Mouse (Mus musculus) embryonic fibroblast, embryonic 13.5 days (primary cell): ENCODE data around the gene Ror2. TPM values are rescaled to one million over a fixed set of nuclear protein-coding genes. Genes with fewer than 3 reads are reported as not detected.
A peak's percentile ranks its signal among the peaks of the same experiment; 100 is the strongest.

ENCODE experiments used
- H3K27ac ChIP-seq: 2 replicates; pipeline ENCODE4 v1.5.1; 2012; ENCODE audit warnings: low read length, control low read depth, inconsistent platforms; ENCODE audit not compliant: insufficient read depth
- H3K4me1 ChIP-seq: 2 replicates; pipeline ENCODE4 v1.6.1; 2011; ENCODE audit warnings: low read length; ENCODE audit not compliant: control insufficient read depth, insufficient read depth
- H3K4me3 ChIP-seq: 2 replicates; pipeline ENCODE4 v1.5.1; 2011; ENCODE audit warnings: mild to moderate bottlenecking, control low read depth, low read length; ENCODE audit not compliant: insufficient read depth
- CTCF ChIP-seq: IDR thresholded peaks from 2 replicates; pipeline ENCODE4 v1.5.1; 2011; ENCODE audit warnings: mild to moderate bottlenecking, control low read depth, low read length, moderate library complexity, borderline replicate concordance; ENCODE audit not compliant: insufficient read depth
- POLR2A ChIP-seq: IDR thresholded peaks from 2 replicates; pipeline ENCODE4 v1.6.1; 2011; ENCODE audit warnings: low read depth, mild to moderate bottlenecking, control low read depth, low read length, moderate library complexity
- polyA plus RNA-seq: library from polyadenylated mRNA; stranded (reverse); fragments of >200 nt; gene quantifications from 2 replicates; pipeline ENCODE4 v1.2.4, GENCODE M21; 2011; ENCODE audit warnings: low read depth; ENCODE audit not compliant: missing spikeins, insufficient read length

Ror2 gene
- polyA plus RNA-seq, 1 experiment = 27.2 TPM

DNA sequence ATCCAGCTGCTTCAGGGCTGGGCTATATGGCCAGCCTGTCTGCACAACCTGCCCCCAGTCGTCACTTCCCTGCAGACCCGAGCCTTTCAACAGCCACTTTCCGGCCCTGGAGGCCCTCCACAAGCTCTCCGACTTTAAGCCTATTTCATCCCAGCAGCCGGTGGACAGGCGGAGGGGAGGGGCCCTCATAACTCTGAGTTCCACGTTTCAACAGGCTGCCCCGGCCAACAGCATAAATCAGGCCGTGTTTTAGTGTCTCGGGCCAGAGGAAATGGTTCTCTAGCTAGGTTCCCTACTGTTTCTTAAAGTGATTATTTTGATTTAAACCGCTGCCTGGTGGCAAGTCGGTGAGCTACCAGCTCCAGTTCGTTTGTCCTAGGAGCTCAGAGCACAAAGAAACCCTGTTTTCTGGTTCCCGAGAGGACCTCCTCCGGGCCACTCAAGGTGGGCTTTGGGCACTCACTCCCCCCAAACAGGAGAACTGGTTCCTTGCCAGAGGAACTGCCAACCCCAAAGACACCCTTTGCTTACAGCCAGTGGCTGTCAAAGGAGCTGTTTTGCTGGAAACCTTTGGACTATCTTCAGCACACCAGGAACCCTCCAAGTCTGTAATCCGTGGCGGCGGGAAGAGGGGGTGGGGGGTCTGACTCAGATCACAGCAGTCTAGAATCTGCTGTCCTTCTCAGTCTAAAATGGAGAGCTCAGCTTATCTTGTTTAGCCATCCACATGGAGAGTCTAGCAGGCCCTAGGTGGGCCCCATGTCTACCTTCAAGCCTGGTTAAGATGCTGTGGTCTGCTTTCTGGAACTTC lies 84.1 kb downstream of the Ror2 start:
- TF ChIP-seq POLR2A = no peak
- no peak for TF ChIP-seq CTCF
- H3K4me3 ChIP-seq = no peak overlapping the region

DNA sequence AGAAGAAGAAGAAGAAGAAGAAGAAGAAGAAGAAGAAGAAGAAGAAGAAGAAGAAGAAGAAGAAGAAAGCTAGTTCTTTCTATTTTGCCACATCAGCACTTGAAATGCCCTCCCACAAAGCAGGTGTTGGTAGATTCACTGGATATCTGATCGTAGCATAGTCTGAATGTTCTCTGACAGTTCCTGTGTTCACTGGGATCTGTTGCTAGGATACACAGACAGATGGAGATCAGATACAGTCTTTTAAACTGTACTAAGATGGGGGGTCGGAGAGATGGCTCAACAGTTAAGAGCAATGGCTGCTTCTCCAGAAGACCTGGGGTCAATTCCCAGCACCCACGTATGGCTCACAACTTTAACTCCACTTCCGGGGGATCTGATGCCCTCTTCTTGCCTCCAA lies 85.8 kb downstream of the Ror2 start:
- Histone ChIP-seq H3K4me1 (peaks cover 23% of the 10 kb centered on the region), H3K27ac (no peak overlapping the region)
- TF ChIP-seq CTCF = no peak
- TF ChIP-seq POLR2A = no peak

More for the DNA sequence above, 84.1 kb downstream of the Ror2 start:
- H3K27ac ChIP-seq = peak overlapping the region; percentile 88
- peaks cover 25% of the 10 kb centered on the region for H3K4me1 ChIP-seq

DNA sequence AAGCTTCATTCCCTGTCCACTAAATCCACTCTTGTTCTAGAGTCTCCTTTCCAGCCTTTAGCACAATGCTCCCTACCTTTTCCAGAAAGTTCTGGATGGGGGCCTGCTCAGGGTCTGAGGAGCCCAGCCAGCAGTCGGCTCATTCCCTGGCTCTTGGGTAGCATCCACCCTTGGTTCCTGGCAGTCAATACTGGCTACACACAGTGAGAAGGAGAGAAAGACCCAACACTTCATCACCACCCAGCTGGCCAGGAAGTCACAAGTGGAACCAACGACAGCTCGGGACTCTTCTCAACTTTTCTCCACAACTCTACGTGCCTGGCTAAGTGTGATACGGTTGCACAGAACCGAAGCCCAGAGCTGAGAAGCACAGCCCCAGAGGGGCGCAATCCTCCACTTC lies 86.7 kb downstream of the Ror2 start:
- H3K27ac ChIP-seq = no peak overlapping the region
- peaks cover 20% of the 10 kb centered on the region for H3K4me1 ChIP-seq
- H3K4me3 ChIP-seq = no peak overlapping the region
- TF ChIP-seq CTCF (no peak), POLR2A (no peak)

More for the DNA sequence above, 85.8 kb downstream of the Ror2 start:
- no peak overlapping the region for H3K4me3 ChIP-seq

GRCm38 (mm10) chr13:53196690-53197089 lies 89.2 kb downstream of the Ror2 start:
- H3K4me1 ChIP-seq = peaks cover 35% of the 10 kb centered on the region
- no peak for TF ChIP-seq POLR2A
- no peak for TF ChIP-seq CTCF
- H3K4me3 ChIP-seq = no peak overlapping the region
- H3K27ac ChIP-seq = peak overlapping the region; percentile 72

- Histone ChIP-seq H3K27ac (peak overlapping the region; percentile 72), H3K4me3 (no peak overlapping the region), H3K4me1 (peaks cover 33% of the 10 kb centered on the region)
- no peak for TF ChIP-seq POLR2A
- no peak for TF ChIP-seq CTCF
These were observed 89.8 kb downstream of the Ror2 start for GRCm38 (mm10) chr13:53195951-53196677.

DNA sequence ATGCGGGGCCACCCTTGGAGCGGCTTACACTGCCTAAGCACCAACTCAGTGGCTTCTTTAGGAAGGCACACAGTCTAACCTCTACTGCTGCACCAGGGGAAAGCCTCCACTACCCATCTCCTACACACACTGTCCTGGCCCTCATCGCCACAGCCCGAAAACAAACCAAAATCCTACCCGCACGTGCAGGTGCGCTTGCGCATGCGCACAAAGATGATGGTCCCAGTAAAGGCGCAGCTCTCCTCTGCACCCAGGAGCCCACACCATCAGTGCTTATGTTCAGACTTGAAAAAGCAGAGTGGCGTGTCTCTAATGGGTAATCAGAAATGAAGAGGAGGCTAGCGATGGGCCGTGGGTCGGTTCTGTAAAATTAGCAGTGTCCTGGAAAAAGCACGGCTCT lies 91.6 kb downstream of the Ror2 start:
- Histone ChIP-seq H3K4me1 (peaks cover 30% of the 10 kb centered on the region), H3K27ac (no peak overlapping the region), H3K4me3 (no peak overlapping the region)
- TF ChIP-seq CTCF (no peak), POLR2A (no peak)

DNA sequence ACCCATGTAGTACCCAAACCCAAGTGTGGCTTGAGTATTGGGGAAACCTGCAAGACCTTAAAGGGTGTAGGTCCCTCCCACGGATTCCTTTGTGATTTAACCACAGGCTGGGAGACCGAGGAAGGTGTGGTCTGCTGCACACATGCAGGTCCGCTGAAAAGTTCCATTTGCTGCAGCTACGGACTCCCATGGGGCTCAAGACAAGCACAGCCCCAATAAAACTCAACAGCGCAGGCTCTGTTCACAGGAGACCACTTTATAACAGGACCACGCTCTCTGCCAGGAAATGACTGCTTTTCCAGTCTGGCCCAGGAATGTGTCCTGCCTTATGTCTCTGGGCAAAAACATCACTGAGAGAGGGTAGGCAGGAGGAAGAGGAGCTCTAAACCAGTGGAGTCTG lies 92.2 kb downstream of the Ror2 start:
- H3K4me1 ChIP-seq = peaks cover 30% of the 10 kb centered on the region
- no peak overlapping the region for H3K4me3 ChIP-seq
- no peak overlapping the region; the same call in 1 of the 2 replicates for H3K27ac ChIP-seq
- TF ChIP-seq CTCF (no peak), POLR2A (no peak)

GRCm38 (mm10) chr13:53192286-53192685 lies 93.6 kb downstream of the Ror2 start:
- Histone ChIP-seq H3K4me1 (peaks cover 26% of the 10 kb centered on the region), H3K4me3 (no peak overlapping the region), H3K27ac (peak overlapping the region; percentile 23)
- no peak for TF ChIP-seq POLR2A
- TF ChIP-seq CTCF = no peak

- peak overlapping the region; percentile 23 for H3K27ac ChIP-seq
- TF ChIP-seq POLR2A (no peak), CTCF (no peak)
- peaks cover 23% of the 10 kb centered on the region for H3K4me1 ChIP-seq
- no peak overlapping the region for H3K4me3 ChIP-seq
These were observed 94.3 kb downstream of the Ror2 start for GRCm38 (mm10) chr13:53191657-53192056.

DNA sequence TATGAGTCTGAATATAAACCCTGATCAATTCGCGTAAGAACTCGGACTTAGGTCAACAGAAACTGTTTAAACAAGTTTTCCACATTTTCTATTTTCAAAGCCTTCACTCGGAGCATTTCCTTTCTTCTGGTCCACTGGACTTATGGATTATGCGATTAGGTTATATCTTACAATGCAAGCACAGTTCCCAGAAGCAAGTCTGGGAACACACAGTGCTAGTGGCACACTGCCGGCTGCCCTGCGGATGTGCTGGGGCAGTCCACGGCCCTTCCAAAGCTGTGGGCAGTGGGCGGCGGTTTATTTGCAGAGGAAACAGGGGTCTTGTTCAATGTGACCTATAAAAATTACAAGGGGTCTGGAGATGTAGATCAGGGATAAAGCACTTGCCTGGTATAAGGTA lies 97.0 kb downstream of the Ror2 start:
- Histone ChIP-seq H3K4me1 (peaks cover 14% of the 10 kb centered on the region), H3K4me3 (no peak overlapping the region), H3K27ac (no peak overlapping the region)
- TF ChIP-seq POLR2A (no peak), CTCF (no peak)
